Mouse (Mus musculus): ENCODE data around the gene N6amt1.

N6amt1 gene

DNA sequence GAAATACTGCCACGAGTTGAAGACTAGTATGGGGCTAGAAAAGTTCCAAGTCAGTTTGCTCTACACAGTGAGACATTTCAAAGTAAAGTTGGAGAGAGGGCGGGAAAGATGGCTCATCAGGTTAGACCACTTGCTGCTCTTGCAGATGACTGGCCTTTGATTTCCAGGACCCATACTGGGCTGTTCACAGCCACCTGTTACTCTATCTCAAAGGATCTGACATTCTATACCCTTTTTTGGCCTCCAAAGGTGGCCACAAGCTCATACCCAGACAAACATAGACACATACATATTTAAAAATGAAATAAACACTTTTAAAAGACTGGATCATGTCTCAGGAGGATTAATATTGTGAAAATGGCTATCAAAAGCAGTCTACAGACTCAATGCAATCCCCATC is 30.4 kb downstream of the N6amt1 start:
- DNase-seq (ENCODE audit: low spot score in 2 of 2) = no peak

GRCm38 (mm10) chr16:87387444-87387977 is 33.5 kb downstream of the N6amt1 start:
- no peak for DNase-seq (ENCODE audit: low spot score in 2 of 2)

- DNase-seq (ENCODE audit: low spot score in 2 of 2) = peak; percentile 28 to 63
These were observed 40.0 kb downstream of the N6amt1 start for GRCm38 (mm10) chr16:87393813-87394548.

DNA sequence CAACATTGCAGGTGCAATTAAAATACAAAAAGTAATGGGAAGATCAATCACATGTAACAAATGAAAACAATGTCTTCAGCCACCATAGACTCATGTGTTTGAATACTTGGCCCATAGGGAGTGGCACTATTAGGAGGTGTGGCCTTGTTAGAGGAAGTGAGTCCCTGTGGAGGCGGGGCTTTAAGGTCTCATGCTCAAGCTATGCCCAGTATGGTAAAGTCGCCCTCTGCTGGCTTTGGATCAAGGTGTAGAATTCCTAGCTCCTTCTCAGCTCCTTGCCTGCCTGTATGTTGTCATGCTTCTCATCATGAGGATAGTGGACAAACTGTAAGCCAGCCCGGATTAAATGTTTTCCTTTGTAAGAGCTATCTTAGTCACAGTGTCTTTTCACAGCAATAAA is 51.0 kb downstream of the N6amt1 start:
- DNase-seq (ENCODE audit: low spot score in 2 of 2) = no peak
